Mouse (Mus musculus) forebrain, embryonic 10.5 days (tissue): ENCODE data around the gene Cped1. TPM values are rescaled to one million over a fixed set of nuclear protein-coding genes. Genes with fewer than 3 reads are reported as not detected.
"Not testable (repeated sequence)": the region's sequence is repeated elsewhere in the genome, so short reads cannot be mapped to it uniquely, and the experiment has no call there.

ENCODE experiments used
- DNase-seq: peaks from one replicate; pipeline ENCODE4 v3.0.0-alpha.2; 2017; ENCODE audit warnings: low spot score; ENCODE audit errors: extremely low spot score
- H3K27ac ChIP-seq: fragments of 300-500 bp; sonication (generic); 2 replicates; pipeline ENCODE4 v1.5.1; 2016; ENCODE audit warnings: mild to moderate bottlenecking
- H3K27me3 ChIP-seq: fragments of 300-500 bp; sonication (generic); 2 replicates; pipeline ENCODE4 v1.6.1; 2016; ENCODE audit warnings: mild to moderate bottlenecking; ENCODE audit not compliant: poor library complexity, severe bottlenecking
- H3K36me3 ChIP-seq: fragments of 300-500 bp; sonication (generic); replicated peaks from 2 replicates; pipeline ENCODE4 v1.6.1; 2016; ENCODE audit warnings: mild to moderate bottlenecking, moderate library complexity
- H3K4me1 ChIP-seq: fragments of 300-500 bp; sonication (generic); 2 replicates; pipeline ENCODE4 v1.6.1; 2016
- H3K4me3 ChIP-seq: fragments of 300-500 bp; sonication (generic); 2 replicates; pipeline ENCODE4 v1.5.1; 2016; ENCODE audit warnings: mild to moderate bottlenecking, moderate library complexity
- H3K9me3 ChIP-seq: fragments of 300-500 bp; sonication (generic); 2 replicates; pipeline ENCODE4 v1.6.1; 2016; ENCODE audit warnings: mild to moderate bottlenecking, moderate library complexity
- WGBS: fragments of 180-500 bp; shearing (Covaris S2); methylation state at CpG from one replicate; pipeline ENCODE4 v1.1.7; 2016; 5-methylcytosine and 5-hydroxymethylcytosine counted together
- polyA plus RNA-seq: library from polyadenylated mRNA; unstranded; fragments of >200 nt; fragmentation: Nextera tagmentation; extraction: Ambion mirVana; gene quantifications from 2 replicates; pipeline ENCODE4 v1.2.1, GENCODE M21; 2016

Gene Cped1
- polyA plus RNA-seq, 1 experiment from 2014 or later = 25.5 TPM

DNA sequence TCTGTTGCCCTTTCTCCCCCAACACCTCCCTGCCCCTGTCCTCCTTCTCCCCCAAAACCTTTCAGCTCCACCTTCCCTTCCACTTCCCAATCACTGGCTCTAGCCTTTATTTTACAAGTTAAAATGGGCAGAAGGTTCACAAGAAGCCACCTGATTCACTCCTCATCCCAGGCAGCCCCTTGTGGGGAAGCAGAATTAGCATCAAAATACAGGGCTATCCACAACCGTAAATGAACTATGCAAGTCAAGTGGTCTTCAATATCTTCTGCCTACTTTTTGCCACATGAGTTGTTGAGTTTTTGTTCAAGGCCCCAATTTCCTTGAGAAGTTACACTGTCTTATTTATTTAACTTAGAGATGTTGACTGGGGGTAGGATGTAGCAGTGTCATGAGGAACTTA lies 131.0 kb downstream of the Cped1 start:
- H3K4me3 ChIP-seq = no peak overlapping the region
- no peaks in the 10 kb centered on the region for H3K27me3 ChIP-seq
- no peak for DNase-seq
- no peaks in the 10 kb centered on the region for H3K4me1 ChIP-seq
- 96% methylated on average over 1 of the region's 1 CpGs for WGBS
- no peaks in the 10 kb centered on the region for H3K9me3 ChIP-seq
- H3K36me3 ChIP-seq = no peaks in the 10 kb centered on the region
- H3K27ac ChIP-seq = no peak overlapping the region

DNA sequence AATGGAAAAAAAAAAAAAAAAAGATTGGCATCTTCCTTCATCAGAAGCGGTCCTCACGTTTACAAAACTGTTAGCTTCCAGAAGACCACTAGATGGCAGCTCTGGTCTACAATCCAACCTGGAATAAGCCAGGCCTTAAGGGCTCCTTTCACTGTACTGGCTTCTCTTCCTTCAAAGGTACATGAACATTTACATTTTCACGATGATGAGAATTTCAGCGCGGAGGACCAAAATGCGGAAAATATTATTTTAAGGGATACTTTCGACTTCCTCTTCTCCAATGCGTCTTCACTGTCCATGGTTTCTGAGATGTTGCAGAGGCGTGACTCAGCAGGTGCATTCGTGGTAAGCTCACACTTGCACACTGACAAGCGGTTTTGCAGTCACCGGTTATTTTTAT lies 136.4 kb downstream of the Cped1 start:
- Histone ChIP-seq H3K27me3 (no peaks in the 10 kb centered on the region), H3K9me3 (no peaks in the 10 kb centered on the region), H3K27ac (no peak overlapping the region), H3K4me3 (no peak overlapping the region), H3K36me3 (no peaks in the 10 kb centered on the region), H3K4me1 (no peaks in the 10 kb centered on the region)
- 47% methylated on average over 12 of the region's 12 CpGs for WGBS
- peak; percentile 33 for DNase-seq

DNA sequence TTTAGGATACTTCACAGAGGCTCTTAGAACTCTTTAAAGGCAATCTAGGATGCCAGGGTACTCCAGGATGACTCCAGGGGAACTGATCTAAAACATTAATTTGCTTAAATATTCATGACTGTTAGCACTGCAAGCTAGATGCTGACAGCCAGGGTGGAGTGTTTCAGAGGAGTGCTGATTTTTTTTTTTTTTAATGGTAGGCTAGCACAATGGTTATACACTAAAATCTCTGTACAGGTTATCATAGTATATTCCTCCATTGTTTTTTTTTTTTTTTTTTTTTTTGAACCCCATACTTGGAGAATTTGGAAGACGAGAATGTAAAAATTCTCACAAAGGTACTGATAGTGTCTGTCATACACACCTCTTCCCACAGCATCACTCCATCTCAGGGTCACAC lies 137.0 kb downstream of the Cped1 start:
- Histone ChIP-seq H3K4me1 (no peaks in the 10 kb centered on the region), H3K27me3 (no peaks in the 10 kb centered on the region), H3K27ac (no peak overlapping the region), H3K9me3 (no peaks in the 10 kb centered on the region), H3K4me3 (no peak overlapping the region), H3K36me3 (no peaks in the 10 kb centered on the region)
- DNase-seq = no peak
- 100% methylated on average over 1 of the region's 1 CpGs for WGBS

DNA sequence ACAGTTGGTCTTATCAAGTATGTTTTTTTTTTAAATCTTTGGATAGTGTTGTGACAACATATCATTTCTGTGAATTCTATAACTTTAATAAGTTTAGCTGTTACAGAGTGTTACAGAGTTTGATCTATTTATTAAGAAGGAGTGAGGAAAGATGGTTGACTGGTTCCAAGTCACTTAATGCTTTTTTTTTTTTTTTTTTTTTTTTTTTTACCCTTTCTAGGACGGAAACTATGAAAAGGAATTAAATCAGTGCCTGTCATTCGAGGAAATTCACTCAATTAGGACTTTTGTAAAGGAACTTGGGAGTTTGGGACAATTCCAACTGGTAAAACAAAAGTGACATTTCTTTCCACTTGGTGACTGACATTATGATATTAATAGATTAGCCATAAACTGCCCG lies 137.6 kb downstream of the Cped1 start:
- Histone ChIP-seq H3K9me3 (no peaks in the 10 kb centered on the region), H3K27ac (no peak overlapping the region), H3K36me3 (no peaks in the 10 kb centered on the region), H3K27me3 (no peaks in the 10 kb centered on the region), H3K4me1 (no peaks in the 10 kb centered on the region), H3K4me3 (no peak overlapping the region)
- 66% methylated on average over 3 of the region's 3 CpGs for WGBS
- DNase-seq = no peak

DNA sequence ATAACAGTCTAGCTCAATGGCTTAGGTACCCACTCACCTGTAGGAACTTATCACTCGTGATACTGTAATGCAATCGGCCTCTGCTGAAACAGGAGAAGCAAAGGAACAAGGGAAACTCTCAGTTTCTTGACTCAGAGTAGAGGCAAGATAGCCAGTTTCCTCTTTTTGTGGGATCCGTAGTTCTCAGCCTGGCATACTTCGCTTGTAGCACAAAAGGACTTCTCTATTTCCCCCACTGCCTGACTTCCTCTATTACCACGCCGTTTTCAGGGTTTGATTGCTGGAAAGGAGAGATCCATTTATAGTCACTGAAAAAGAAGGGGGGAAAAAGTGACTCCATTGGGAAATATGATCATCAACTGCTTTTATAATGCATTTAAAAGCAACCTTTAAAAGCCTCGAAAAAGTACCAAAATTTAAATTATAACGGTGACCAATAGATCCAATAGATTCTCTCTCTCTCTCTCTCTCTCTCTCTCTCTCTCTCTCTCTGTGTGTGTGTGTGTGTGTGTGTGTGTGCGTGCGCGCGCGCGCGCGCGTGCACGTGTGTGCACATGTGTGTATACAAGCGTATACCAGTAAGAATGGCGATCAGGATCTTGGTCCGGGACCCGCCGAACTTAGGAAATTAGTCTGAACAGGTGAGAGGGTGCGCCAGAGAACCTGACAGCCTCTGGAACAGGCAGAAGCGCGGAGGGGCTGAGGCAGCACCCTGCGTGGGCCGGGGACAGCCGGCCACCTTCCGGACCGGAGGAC lies 139.0 kb downstream of the Cped1 start:
- not testable (repeated sequence) for H3K4me1 ChIP-seq, H3K27ac ChIP-seq, H3K4me3 ChIP-seq, DNase-seq, H3K9me3 ChIP-seq, H3K36me3 ChIP-seq, H3K27me3 ChIP-seq
- WGBS = 86% methylated on average over 26 of the region's 31 CpGs

DNA sequence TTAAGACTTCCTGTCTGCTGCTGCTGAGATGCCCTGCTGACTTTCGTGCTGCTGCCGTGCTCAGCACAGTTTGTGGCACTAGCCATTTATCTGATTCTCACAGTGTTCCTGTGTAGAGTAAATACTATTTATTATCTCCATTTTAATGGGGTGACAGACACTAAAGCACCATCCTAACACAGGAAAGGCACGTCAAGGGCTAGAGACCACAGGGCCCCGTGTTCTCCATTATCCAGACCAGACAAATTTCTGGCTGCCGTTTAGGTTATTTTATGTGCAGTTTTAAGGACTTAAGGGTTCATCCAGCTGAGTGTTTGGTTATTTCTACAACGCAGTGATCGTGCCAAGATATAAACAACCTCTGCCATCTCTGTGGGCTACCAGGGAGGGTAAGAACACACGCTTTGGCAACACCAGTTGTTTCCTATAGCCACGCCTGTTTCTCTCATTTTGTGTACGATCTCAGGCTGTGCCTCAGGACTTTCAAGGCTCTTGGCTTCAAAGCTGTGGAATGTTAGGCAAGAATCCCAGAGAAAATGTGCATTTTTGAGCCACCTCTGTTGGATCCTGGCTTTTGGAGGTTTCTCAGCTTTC lies 149.4 kb downstream of the Cped1 start:
- Histone ChIP-seq H3K27me3 (no peaks in the 10 kb centered on the region), H3K36me3 (no peaks in the 10 kb centered on the region), H3K27ac (no peak overlapping the region), H3K4me3 (no peak overlapping the region), H3K9me3 (no peaks in the 10 kb centered on the region), H3K4me1 (no peaks in the 10 kb centered on the region)
- 90% methylated on average over 10 of the region's 10 CpGs for WGBS
- DNase-seq = no peak

DNA sequence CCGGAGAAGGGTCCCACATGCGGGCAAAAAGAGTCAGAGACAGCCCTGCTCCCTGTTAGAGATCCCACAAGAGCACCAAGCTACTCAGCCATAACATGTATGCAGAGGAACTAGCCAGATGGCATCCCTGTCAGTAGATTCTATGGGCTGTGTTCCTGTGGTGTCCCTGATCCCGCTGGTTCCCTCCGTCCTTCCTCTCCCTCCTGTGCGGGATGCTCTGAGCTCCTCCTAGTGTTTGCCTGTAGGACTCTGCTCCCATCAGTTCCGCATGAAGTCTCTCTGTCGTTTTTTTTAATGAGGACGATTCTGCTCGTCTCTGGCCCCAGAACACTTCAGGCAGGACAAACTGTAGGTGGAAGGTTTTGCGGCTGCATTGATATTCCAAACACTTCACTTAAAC lies 151.1 kb downstream of the Cped1 start:
- no peaks in the 10 kb centered on the region for H3K27me3 ChIP-seq
- H3K4me1 ChIP-seq = no peaks in the 10 kb centered on the region
- no peak for DNase-seq
- no peak overlapping the region for H3K4me3 ChIP-seq
- 51% methylated on average over 10 of the region's 10 CpGs for WGBS
- H3K36me3 ChIP-seq = no peaks in the 10 kb centered on the region
- no peak overlapping the region for H3K27ac ChIP-seq
- no peaks in the 10 kb centered on the region for H3K9me3 ChIP-seq

DNA sequence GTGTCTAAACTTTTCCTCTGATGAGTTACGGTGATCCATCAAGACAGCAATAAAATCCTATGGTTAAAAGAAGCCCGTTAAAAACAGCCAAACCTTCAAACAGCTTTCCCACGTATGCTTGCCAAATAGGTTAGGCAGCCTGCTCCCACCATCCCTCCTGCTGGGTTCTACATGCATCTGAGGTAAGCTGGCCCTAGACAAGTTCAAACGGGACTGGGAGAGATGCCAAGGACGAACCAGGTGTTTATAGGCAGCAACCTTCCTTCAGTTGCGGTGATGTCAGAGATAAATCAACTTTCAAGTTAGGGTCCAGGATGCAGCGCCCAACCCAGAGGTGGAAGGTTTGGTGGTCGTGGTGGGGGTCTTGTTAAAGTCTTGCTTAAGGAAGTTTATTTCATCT lies 155.1 kb downstream of the Cped1 start:
- Histone ChIP-seq H3K36me3 (no peaks in the 10 kb centered on the region; the same call in 1 of the 2 replicates), H3K27me3 (no peaks in the 10 kb centered on the region), H3K4me1 (no peaks in the 10 kb centered on the region), H3K4me3 (no peak overlapping the region), H3K9me3 (no peaks in the 10 kb centered on the region), H3K27ac (no peak overlapping the region)
- no peak for DNase-seq
- 80% methylated on average over 8 of the region's 8 CpGs for WGBS

DNA sequence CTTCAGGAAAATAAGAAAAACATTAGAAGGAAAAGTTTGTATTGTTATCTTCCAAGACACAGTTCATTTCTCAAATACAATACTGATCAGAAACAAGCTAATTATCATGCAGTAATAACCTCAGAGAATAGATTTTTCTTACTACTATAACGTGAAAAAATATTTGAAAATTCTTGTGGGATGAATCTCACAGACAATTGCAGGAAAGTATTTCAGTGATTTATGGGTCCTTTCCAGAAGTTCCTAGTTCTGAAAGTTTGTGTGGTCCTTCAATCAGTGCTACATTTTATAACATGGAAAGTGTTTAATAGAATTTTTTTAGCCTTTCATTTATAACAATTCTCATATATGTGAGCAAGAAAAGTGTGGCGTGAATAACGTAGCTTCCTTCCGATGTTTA lies 161.5 kb downstream of the Cped1 start:
- no peaks in the 10 kb centered on the region for H3K27me3 ChIP-seq
- no peak for DNase-seq
- WGBS = 90% methylated on average over 4 of the region's 4 CpGs
- H3K27ac ChIP-seq = no peak overlapping the region
- H3K4me1 ChIP-seq = no peaks in the 10 kb centered on the region
- no peak overlapping the region for H3K4me3 ChIP-seq
- no peaks in the 10 kb centered on the region for H3K9me3 ChIP-seq
- H3K36me3 ChIP-seq = no peaks in the 10 kb centered on the region; the same call in 1 of the 2 replicates

DNA sequence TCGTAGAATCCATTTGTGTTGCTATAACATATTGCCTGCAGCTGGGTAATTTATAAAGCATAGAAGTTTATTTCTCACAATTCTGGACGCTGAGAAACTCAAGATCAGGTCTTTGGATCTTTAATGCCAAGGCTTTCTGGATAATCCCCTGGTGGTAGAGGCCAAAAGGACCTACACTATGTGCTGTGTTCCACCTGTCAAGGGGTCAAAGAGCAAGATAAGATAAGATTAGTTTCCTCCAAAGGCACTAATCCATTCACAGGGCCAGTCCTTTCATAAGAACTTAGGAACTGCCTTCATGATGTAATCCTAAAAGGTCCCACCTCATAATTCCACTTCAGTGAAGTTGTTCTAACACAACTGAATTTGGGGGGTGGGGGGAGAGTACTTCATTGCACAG lies 162.8 kb downstream of the Cped1 start:
- no peaks in the 10 kb centered on the region for H3K4me1 ChIP-seq
- H3K36me3 ChIP-seq = no peaks in the 10 kb centered on the region; the same call in 1 of the 2 replicates
- 82% methylated on average over 2 of the region's 2 CpGs for WGBS
- H3K27ac ChIP-seq = no peak overlapping the region
- no peak overlapping the region for H3K4me3 ChIP-seq
- no peak for DNase-seq
- H3K9me3 ChIP-seq = no peaks in the 10 kb centered on the region
- no peaks in the 10 kb centered on the region for H3K27me3 ChIP-seq

DNA sequence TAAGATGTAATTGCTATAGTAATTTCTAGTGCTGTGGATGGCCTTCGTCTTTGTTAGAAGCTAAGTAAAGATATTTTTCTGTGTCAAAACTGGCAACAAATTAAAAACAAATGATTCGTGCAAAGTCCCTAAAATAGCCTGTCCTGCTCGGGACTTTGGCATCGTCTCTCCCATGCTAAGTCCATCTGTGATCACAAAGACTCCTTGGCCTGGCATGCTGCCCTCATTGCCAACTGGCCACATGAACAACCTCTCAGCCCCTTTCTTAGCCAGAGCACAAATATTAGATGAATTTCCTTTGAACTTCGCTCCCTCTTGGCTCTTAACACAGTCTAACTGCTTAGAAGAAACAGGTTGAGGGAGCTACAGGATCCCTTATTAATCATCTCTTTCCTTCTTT lies 171.7 kb downstream of the Cped1 start:
- no peaks in the 10 kb centered on the region for H3K36me3 ChIP-seq
- peaks cover 4% of the 10 kb centered on the region; the same call in 1 of the 2 replicates for H3K4me1 ChIP-seq
- no peak overlapping the region for H3K4me3 ChIP-seq
- H3K9me3 ChIP-seq = no peaks in the 10 kb centered on the region
- H3K27me3 ChIP-seq = no peaks in the 10 kb centered on the region
- H3K27ac ChIP-seq = no peak overlapping the region
- WGBS = 87% methylated on average over 5 of the region's 5 CpGs
- DNase-seq = no peak

DNA sequence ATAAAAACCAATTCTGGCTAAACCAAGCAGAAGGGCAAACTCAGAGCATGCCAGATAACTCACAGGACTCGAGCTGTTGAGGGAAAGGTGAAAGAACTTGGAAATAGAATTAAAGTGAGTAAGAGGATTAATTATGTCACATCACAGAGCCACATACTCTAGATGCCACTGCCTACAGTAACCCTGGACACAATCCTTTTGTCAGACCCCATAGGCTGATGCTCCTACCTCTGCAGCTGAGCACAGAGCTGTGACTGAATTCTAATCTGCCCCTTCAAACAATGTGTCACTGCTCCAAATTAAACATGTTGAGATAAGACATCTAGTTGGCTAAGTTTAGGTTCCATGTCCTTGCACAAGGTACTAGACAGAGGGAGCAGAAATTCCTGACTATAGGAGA lies 176.2 kb downstream of the Cped1 start:
- Histone ChIP-seq H3K27ac (no peak overlapping the region), H3K4me3 (no peak overlapping the region), H3K36me3 (no peaks in the 10 kb centered on the region), H3K9me3 (no peaks in the 10 kb centered on the region), H3K27me3 (no peaks in the 10 kb centered on the region), H3K4me1 (peaks cover 14% of the 10 kb centered on the region)
- WGBS = 27% methylated on average over 1 of the region's 1 CpGs
- DNase-seq = no peak

DNA sequence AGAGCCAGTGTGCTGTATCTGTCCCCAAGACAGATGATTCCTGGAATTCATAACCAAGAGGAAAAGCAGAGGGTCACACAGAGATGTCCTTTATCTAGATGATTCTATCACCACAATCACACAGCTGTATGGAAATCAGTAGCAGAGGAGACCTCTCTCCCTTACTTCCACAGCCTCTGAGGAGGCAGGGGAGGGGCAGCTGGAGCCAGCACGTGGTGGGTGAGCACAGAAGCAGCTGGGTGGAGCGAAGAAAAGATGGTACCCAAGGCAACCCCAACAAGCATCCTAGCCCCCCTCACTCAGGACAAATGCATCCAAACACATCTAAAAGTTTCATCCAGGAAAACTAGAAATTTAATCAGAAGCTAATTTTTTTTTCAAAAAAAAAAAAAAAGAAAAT lies 182.7 kb downstream of the Cped1 start:
- DNase-seq = no peak
- 55% methylated on average over 2 of the region's 2 CpGs for WGBS
- Histone ChIP-seq H3K27ac (no peak overlapping the region), H3K4me1 (peaks cover 10% of the 10 kb centered on the region; the same call in 1 of the 2 replicates), H3K27me3 (no peaks in the 10 kb centered on the region), H3K9me3 (no peaks in the 10 kb centered on the region), H3K4me3 (no peak overlapping the region), H3K36me3 (peaks cover 4% of the 10 kb centered on the region; the same call in 1 of the 2 replicates)
